Mouse (Mus musculus) heart, postnatal 0 days (tissue): ENCODE measurements around the gene Snn.

Source experiments
- CTCF ChIP-seq: IDR thresholded peaks from 2 replicates; pipeline ENCODE4 v1.5.1; 2016; ENCODE audit warnings: antibody characterized with exemption, control low read depth, low read depth
- EP300 ChIP-seq: IDR thresholded peaks from 2 replicates; pipeline ENCODE4 v1.6.1; 2016; ENCODE audit warnings: antibody characterized with exemption, low read depth

- TF ChIP-seq CTCF (no peak), EP300 (no peak)
These were observed 17.0 kb downstream of the Snn start for GRCm38 (mm10) chr16:11077601-11078201.
